Mouse (Mus musculus) thymus, adult 2 months (tissue): ENCODE measurements around the gene Capns1. TPM values are rescaled to one million over a fixed set of nuclear protein-coding genes. Genes with fewer than 3 reads are reported as not detected.

Source experiments
- DNase-seq: peaks from one replicate; pipeline ENCODE4 v3.0.0; 2021
- H3K27ac ChIP-seq: fragments of 200-500 bp; 2 replicates; pipeline ENCODE4 v1.5.1; 2012; ENCODE audit warnings: low read length, control low read depth; ENCODE audit not compliant: control insufficient read depth, insufficient read depth
- H3K27me3 ChIP-seq: fragments of 200-500 bp; 2 replicates; pipeline ENCODE4 v1.6.1; 2012; ENCODE audit warnings: mild to moderate bottlenecking, low read length, moderate library complexity, mixed read lengths; ENCODE audit not compliant: control insufficient read depth, insufficient read depth
- H3K36me3 ChIP-seq: fragments of 200-500 bp; 2 replicates; pipeline ENCODE4 v1.6.1; 2012; ENCODE audit warnings: mild to moderate bottlenecking, low read length, moderate library complexity; ENCODE audit not compliant: control insufficient read depth, insufficient read depth
- H3K4me1 ChIP-seq: fragments of 200-500 bp; replicated peaks from 2 replicates; pipeline ENCODE4 v1.6.1; 2012; ENCODE audit warnings: low read length; ENCODE audit not compliant: control insufficient read depth, insufficient read depth
- H3K4me3 ChIP-seq: fragments of 200-500 bp; 2 replicates; pipeline ENCODE4 v1.5.1; 2012; ENCODE audit warnings: mild to moderate bottlenecking, low read length, control low read depth, moderate library complexity; ENCODE audit not compliant: control insufficient read depth, insufficient read depth
- CTCF ChIP-seq: fragments of 200-500 bp; IDR thresholded peaks from 2 replicates; pipeline ENCODE4 v1.5.1; 2012; ENCODE audit warnings: mild to moderate bottlenecking, control low read depth, low read length, moderate library complexity, borderline replicate concordance; ENCODE audit not compliant: control insufficient read depth, poor library complexity, insufficient read depth; ENCODE audit errors: extremely low read depth
- POLR2A ChIP-seq: fragments of 200-500 bp; IDR thresholded peaks from 2 replicates; pipeline ENCODE4 v1.6.1; 2012; ENCODE audit warnings: mild to moderate bottlenecking, low read length, control low read depth, moderate library complexity; ENCODE audit not compliant: control insufficient read depth, poor library complexity, insufficient read depth; ENCODE audit errors: extremely low read depth
- WGBS: fragments of 180-500 bp; shearing (Covaris S2); methylation state at CpG from one replicate; pipeline ENCODE4 v1.1.7; 2018; 5-methylcytosine and 5-hydroxymethylcytosine counted together
- polyA plus RNA-seq: library from polyadenylated mRNA; depleted of rRNA; stranded (reverse); fragments of >200 nt; gene quantifications from 2 replicates; pipeline ENCODE4 v1.2.3, GENCODE M21; 2012

Capns1 gene
- polyA plus RNA-seq, 1 experiment: 739 TPM

GRCm38 (mm10) chr7:30181308-30181707 lies 17.3 kb downstream of the Capns1 start:
- no peak for TF ChIP-seq CTCF
- no peak for TF ChIP-seq POLR2A
- Histone ChIP-seq H3K4me3 (no peak overlapping the region), H3K27me3 (no peaks in the 10 kb centered on the region), H3K27ac (no peak overlapping the region), H3K4me1 (peaks cover 12% of the 10 kb centered on the region), H3K36me3 (no peaks in the 10 kb centered on the region)
- WGBS: 8% methylated on average over 4 of the region's 4 CpGs
- peak; percentile 71 for DNase-seq

- H3K4me1 ChIP-seq: peaks cover 8% of the 10 kb centered on the region
- H3K4me3 ChIP-seq: no peak overlapping the region
- H3K27me3 ChIP-seq: no peaks in the 10 kb centered on the region
- H3K27ac ChIP-seq: no peak overlapping the region
- WGBS: 94% methylated on average over 11 of the region's 11 CpGs
- no peak for TF ChIP-seq POLR2A
- no peak for TF ChIP-seq CTCF
- no peak for DNase-seq
- H3K36me3 ChIP-seq: no peaks in the 10 kb centered on the region
Observed at GRCm38 (mm10) chr7:30178256-30178655, 20.4 kb downstream of the Capns1 start.

GRCm38 (mm10) chr7:30176474-30176873 lies 22.1 kb downstream of the Capns1 start:
- TF ChIP-seq CTCF: peak; percentile 21; the same call in 1 of the 2 replicates
- peak; percentile 39; the same call in 1 of the 2 replicates for TF ChIP-seq POLR2A
- H3K27me3 ChIP-seq: no peaks in the 10 kb centered on the region
- peak; percentile 31 for DNase-seq
- WGBS: 22% methylated on average over 12 of the region's 12 CpGs
- H3K4me3 ChIP-seq: 0 out of 2 replicates have a peak overlapping the region, but pooled peaks have one; percentile 10
- H3K36me3 ChIP-seq: no peaks in the 10 kb centered on the region
- H3K27ac ChIP-seq: peak overlapping the region; percentile 75
- H3K4me1 ChIP-seq: peaks cover 8% of the 10 kb centered on the region

GRCm38 (mm10) chr7:30170283-30170951 lies 28.2 kb downstream of the Capns1 start:
- no peak overlapping the region for H3K27ac ChIP-seq
- WGBS: 23% methylated on average over 11 of the region's 11 CpGs
- no peak for DNase-seq
- no peak for TF ChIP-seq CTCF
- no peak for TF ChIP-seq POLR2A
- peaks cover 4% of the 10 kb centered on the region for H3K4me1 ChIP-seq
- H3K4me3 ChIP-seq: peak overlapping the region; percentile 94
- H3K36me3 ChIP-seq: no peaks in the 10 kb centered on the region
- H3K27me3 ChIP-seq: no peaks in the 10 kb centered on the region

DNA sequence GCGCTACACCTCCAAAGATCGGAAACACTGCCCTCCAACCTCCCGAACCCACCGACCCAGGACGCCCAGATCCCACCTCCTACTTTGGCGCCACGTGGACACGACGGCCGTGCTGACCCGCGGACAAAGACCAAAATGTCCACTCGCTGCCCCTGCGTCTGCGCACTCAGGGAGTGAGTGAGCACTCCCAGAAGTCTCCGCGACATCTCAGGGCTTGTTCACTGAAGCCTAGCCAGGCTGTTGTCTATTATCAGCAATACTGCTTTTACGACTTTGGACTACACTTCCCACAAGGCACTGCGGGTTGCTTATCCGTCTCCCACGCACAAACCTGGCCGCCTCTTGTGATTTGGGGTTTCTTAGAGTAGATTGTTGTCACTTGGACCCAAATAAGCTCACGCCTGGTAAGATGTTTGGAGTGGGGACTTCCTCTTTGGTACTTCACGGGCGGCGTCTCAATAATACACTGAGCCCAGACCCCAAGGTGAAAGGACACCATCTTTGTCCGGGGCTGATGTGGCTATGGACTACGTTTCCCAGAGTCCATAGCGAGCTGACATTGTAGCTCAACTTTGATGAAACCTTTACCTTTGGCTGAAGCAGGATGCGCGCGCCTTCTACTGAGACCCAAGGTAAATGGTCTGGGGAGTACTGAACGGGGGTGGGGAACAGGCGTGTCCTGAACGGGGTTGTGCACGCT lies 28.9 kb downstream of the Capns1 start, which contains the start of gene Zfp146:
Gene Zfp146 (minus strand): TSS at position 168 of the 700 bp plus-strand sequence.
- Histone ChIP-seq H3K36me3 (no peaks in the 10 kb centered on the region), H3K27me3 (no peaks in the 10 kb centered on the region), H3K27ac (peak within 1 kb of the TSS; percentile 59), H3K4me3 (peak within 1 kb of the TSS; percentile 94), H3K4me1 (peaks cover 4% of the 10 kb centered on the region)
- WGBS: under 1% methylated on average over 36 of the region's 36 CpGs
- TF ChIP-seq POLR2A (peak; percentile 63), CTCF (no peak)
- DNase-seq: peak; percentile 92

- Histone ChIP-seq H3K27ac (peak overlapping the region; percentile 22), H3K4me1 (peaks cover 4% of the 10 kb centered on the region), H3K36me3 (no peaks in the 10 kb centered on the region), H3K27me3 (no peaks in the 10 kb centered on the region), H3K4me3 (peak overlapping the region; percentile 94)
- TF ChIP-seq POLR2A: no peak
- no peak for TF ChIP-seq CTCF
- no peak for DNase-seq
- WGBS: under 1% methylated on average over 21 of the region's 21 CpGs
Observed at GRCm38 (mm10) chr7:30168914-30169582, 29.6 kb downstream of the Capns1 start.
